Mouse (Mus musculus): Measurements from ENCODE around the gene Hexim2. TPM values are rescaled to one million over a fixed set of nuclear protein-coding genes. Genes with fewer than 3 reads are reported as not detected.

Gene Hexim2
- 10 to 100 TPM; 13.2 to 14.7 TPM for total RNA-seq (2021)

- peak; percentile 55 to 66 for DNase-seq (ENCODE audit: extremely low spot score in 1 of 2, low spot score in 1 of 2)
These were observed at the start of gene Hexim2 for GRCm38 (mm10) chr11:103131701-103132575. Gene Hexim2 (plus strand): TSS chr11:103132429.

- DNase-seq (ENCODE audit: extremely low spot score in 1 of 2, low spot score in 1 of 2): no peak
These were observed 38.9 kb upstream of the Hexim2 start for GRCm38 (mm10) chr11:103093306-103093705.

- DNase-seq (ENCODE audit: extremely low spot score in 1 of 2, low spot score in 1 of 2): no peak
These were observed 38.1 kb upstream of the Hexim2 start for GRCm38 (mm10) chr11:103093862-103094833.

GRCm38 (mm10) chr11:103095107-103095670 lies 37.0 kb upstream of the Hexim2 start:
- no peak for DNase-seq (ENCODE audit: extremely low spot score in 1 of 2, low spot score in 1 of 2)

- no peak for DNase-seq (ENCODE audit: extremely low spot score in 1 of 2, low spot score in 1 of 2)
These were observed 36.4 kb upstream of the Hexim2 start for GRCm38 (mm10) chr11:103095801-103096200.

- no peak for DNase-seq (ENCODE audit: extremely low spot score in 1 of 2, low spot score in 1 of 2)
These were observed 35.0 kb upstream of the Hexim2 start for GRCm38 (mm10) chr11:103096979-103097894.

- no peak for DNase-seq (ENCODE audit: extremely low spot score in 1 of 2, low spot score in 1 of 2)
These were observed 33.6 kb upstream of the Hexim2 start for GRCm38 (mm10) chr11:103098531-103099190.

- DNase-seq (ENCODE audit: extremely low spot score in 1 of 2, low spot score in 1 of 2): no peak
These were observed 32.8 kb upstream of the Hexim2 start for GRCm38 (mm10) chr11:103099352-103099940.

- no peak for DNase-seq (ENCODE audit: extremely low spot score in 1 of 2, low spot score in 1 of 2)
These were observed 31.9 kb upstream of the Hexim2 start for GRCm38 (mm10) chr11:103100361-103100760.

- DNase-seq (ENCODE audit: extremely low spot score in 1 of 2, low spot score in 1 of 2): peak; percentile 48 to 64
These were observed 30.8 kb upstream of the Hexim2 start, which contains the start of the genes Plcd3 and Acbd4 for GRCm38 (mm10) chr11:103101481-103101865. Gene Plcd3 (minus strand): TSS chr11:103101658. Gene Acbd4 (plus strand): TSS chr11:103101682.

- peak; percentile 67 to 68 for DNase-seq (ENCODE audit: extremely low spot score in 1 of 2, low spot score in 1 of 2)
These were observed 30.2 kb upstream of the Hexim2 start for GRCm38 (mm10) chr11:103101866-103102501.

GRCm38 (mm10) chr11:103102725-103103349 lies 29.4 kb upstream of the Hexim2 start:
- DNase-seq (ENCODE audit: extremely low spot score in 1 of 2, low spot score in 1 of 2): peak; percentile 98 to 99

GRCm38 (mm10) chr11:103103621-103104020 lies 28.6 kb upstream of the Hexim2 start:
- DNase-seq (ENCODE audit: extremely low spot score in 1 of 2, low spot score in 1 of 2): no peak

GRCm38 (mm10) chr11:103104469-103104868 lies 27.8 kb upstream of the Hexim2 start:
- no peak for DNase-seq (ENCODE audit: extremely low spot score in 1 of 2, low spot score in 1 of 2)

GRCm38 (mm10) chr11:103105180-103105725 lies 27.0 kb upstream of the Hexim2 start:
- no peak for DNase-seq (ENCODE audit: extremely low spot score in 1 of 2, low spot score in 1 of 2)

GRCm38 (mm10) chr11:103105810-103106209 lies 26.4 kb upstream of the Hexim2 start:
- DNase-seq (ENCODE audit: extremely low spot score in 1 of 2, low spot score in 1 of 2): no peak

GRCm38 (mm10) chr11:103106386-103106785 lies 25.8 kb upstream of the Hexim2 start:
- no peak for DNase-seq (ENCODE audit: extremely low spot score in 1 of 2, low spot score in 1 of 2)

All from layer of hippocampus, postnatal 25 days (tissue).